Mouse (Mus musculus) granulocyte monocyte progenitor cell, adult 5-6 weeks (primary cell): Measurements from ENCODE around the gene Gm9964. TPM values are rescaled to one million over a fixed set of nuclear protein-coding genes. Genes with fewer than 3 reads are reported as not detected.
"Not testable (repeated sequence)": the region's sequence is repeated elsewhere in the genome, so short reads cannot be mapped to it uniquely, and the experiment has no call there.

Experiments used
- ATAC-seq: replicated peaks from 2 replicates; pipeline ENCODE4 v1.8.0; 2016; ENCODE audit warnings: mild to moderate bottlenecking, moderate TSS enrichment, inconsistent platforms; ENCODE audit not compliant: poor library complexity, severe bottlenecking
- total RNA-seq, 2 experiments: library from RNA; stranded (forward) in 1 of 2; stranded (reverse) in 1 of 2; fragments of 200-712, 200-1000 nt in 1 of 2; fragments of >200 nt in 1 of 2; fragmentation: Nextera tagmentation in 1 of 2; gene quantifications; 2 replicates each; pipeline ENCODE4 v1.2.3; 2014 to 2017

Gm9964 gene
- total RNA-seq (2014; fragmentation: Nextera tagmentation) (not detected in 2 replicates), total RNA-seq (2017) (not detected in 2 replicates)

DNA sequence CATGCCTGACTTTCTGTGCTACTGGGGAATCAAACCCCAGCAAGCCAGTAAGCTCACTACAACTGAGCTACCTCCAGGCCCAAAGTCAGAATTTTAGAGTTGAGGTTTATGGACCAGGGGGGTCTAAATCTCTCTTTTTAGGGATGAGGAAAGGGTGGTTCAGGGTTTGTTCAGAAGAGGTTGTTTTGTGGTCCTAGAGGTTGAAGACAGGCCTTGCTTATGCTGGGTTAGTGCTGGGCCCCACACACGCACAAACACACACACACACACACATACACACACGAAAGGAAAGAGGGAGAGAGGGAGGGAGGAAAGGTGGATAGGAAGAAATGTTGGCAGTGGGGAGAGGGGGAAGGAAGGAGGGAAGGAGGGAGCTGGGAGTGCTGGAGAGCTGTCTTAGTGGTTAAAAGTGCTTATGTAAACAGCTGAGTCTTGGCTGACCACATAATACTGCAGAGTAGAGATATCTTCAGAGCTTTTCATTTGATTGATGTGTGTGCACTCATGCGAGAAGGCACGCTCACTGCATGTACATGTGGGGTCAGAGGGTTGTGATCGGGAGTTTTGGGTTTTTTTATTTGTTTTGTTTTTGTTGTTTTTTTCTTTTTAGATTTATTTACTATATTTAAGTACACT is at the start of gene Gm9964:
TSS of gene Gm9964 (minus strand) at position 51 of the 636 bp plus-strand sequence.
- no peak for ATAC-seq

GRCm38 (mm10) chr11:79339808-79340781 is 43.4 kb upstream of the Gm9964 start:
- ATAC-seq: peak; percentile 21; the same call in 1 of the 2 replicates

- peak; percentile 92 for ATAC-seq
Measured at GRCm38 (mm10) chr11:79339234-79339807, 42.6 kb upstream of the Gm9964 start, which contains the start of gene Nf1. Nf1 (plus strand) TSS chr11:79339693.

GRCm38 (mm10) chr11:79338621-79339020 is 41.9 kb upstream of the Gm9964 start:
- no peak for ATAC-seq

DNA sequence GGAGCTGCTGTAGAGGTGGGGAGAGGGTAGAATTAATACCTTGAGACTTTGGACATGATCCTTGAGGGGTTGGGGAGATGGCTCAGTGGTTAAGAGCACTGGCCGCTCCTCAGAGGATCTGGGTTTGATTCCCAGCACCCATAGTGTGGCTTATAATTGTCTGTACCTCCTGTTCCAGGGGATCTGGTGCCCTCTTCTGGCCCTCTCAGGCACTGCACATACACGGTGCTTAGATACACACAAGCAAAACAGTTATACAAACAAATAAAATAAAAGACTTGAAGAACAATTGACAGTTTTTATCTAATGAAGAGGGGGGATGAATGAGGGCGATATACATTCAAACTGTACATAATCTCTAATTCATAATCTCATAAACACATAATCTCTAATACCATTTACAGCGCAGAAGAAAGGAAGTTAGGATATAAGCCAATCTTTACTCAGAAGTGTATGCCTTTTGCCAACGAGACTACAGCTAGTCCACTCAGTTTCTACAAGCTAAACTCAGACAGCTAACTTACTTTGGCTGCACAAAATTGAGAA is 40.1 kb upstream of the Gm9964 start:
- no peak for ATAC-seq

DNA sequence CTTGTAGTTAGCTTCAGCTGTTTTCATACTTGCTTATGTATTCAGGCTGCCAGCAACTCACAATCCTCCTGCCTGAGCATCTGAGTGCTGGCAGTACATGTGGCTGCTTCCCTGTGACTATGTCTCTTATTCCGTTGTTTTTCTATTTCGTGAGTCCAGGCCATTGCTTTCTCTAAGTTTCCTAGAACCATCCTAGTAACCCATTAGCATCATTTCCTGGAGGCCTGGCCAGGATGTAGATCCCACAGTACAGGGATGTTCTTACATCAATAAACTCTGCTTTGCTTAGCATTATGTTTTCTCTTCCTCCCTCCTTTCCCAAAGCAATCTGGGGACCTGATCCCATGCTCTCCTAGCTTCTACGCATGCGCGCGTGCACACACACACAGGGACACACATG is 38.4 kb upstream of the Gm9964 start:
- ATAC-seq: no peak

GRCm38 (mm10) chr11:79329585-79329984 is 32.9 kb upstream of the Gm9964 start:
- ATAC-seq: no peak

- peak; percentile 68 for ATAC-seq
Measured at GRCm38 (mm10) chr11:79328060-79328459, 31.4 kb upstream of the Gm9964 start.

DNA sequence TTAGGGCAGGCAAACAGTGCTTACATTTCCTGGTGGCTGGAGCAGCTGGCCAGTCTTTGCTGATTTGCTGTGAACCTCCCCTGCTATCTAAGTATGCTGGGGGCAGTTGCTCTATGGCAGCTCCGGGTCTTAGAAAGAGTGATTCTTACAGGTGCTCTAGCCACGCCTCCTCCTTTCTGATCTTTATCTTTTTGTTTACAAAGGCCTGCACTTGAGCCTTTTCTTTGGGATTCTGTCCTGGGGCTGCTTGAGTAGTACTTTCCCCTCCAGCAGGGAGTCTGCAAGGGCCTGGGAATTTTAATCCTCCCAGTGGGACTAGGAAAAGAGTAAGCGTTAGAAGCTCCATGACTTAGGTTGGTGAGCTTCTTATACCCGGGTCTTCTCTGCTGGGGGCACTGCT is 30.4 kb upstream of the Gm9964 start:
- no peak for ATAC-seq

- peak; percentile 30; the same call in 1 of the 2 replicates for ATAC-seq
Measured at GRCm38 (mm10) chr11:79325663-79326062, 29.0 kb upstream of the Gm9964 start.

DNA sequence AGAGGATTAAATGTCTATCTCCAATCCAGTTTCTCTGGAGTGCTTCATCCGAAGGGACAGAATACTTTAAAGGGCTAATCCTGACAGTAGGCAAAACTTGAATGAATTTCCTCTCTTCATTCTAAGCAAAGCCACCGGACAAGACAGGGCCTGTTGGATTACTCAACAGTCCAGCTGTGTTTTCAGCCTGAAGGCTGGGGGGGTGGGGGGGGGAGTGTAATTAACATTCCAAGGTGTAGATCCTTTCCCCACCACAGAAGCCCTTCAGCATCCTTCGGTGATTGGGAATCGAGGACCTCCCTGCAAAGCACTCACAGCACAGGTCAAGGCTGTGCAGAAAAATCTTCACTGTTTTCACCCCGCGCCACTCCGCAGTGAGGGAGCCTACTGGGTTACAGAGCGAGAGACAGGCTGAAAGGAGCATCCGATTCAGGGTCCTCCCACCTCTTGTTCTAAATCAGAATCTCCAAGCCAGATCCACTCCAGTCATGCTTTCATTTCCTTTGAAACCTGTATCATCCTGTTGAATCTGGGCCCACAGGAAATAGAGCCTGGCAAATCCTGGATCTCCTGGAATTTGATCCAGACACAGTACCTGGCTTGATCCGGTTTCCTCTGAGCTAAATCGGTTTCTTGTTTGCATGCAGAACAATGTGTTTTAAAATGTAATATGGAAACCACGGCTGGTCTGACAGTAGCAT is 27.4 kb upstream of the Gm9964 start:
- no peak for ATAC-seq

- ATAC-seq: no peak
Measured at GRCm38 (mm10) chr11:79319807-79320206, 23.1 kb upstream of the Gm9964 start.

GRCm38 (mm10) chr11:79316807-79317345 is 20.2 kb upstream of the Gm9964 start:
- no peak for ATAC-seq

- 0 out of 2 replicates have a peak, but pooled peaks have one; percentile 18 for ATAC-seq
Measured at GRCm38 (mm10) chr11:79310467-79310866, 13.8 kb upstream of the Gm9964 start.

DNA sequence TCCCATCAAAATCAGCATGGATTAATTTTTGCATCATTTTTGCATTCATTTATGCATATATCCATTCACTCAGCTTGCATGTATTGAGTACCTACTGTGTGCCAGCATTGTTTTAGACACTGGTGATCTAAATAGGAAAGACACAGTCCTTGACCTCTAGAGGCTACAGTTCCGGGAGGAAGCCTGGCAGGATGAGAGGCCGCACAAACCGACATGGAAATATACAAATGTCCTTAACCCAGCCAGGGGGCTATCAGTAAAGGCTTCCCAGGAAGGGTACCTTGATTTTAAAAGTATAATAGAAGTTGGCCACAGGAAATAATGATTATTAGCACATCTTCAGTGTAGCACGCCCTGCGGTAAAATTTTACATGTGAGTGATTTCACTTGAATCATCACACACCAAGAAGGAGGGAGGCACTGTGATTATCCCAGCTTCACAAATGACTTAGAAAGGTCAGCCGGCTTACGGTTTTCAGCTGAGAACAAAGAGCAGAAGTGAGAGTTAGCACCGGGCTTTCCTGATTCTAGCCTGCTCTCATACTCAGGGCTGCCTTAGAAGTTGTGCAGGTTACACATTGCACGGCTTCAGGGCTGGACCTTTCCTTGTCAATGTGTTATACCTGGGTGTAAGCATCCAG is 11.0 kb upstream of the Gm9964 start:
- no peak for ATAC-seq

- peak; percentile 74 for ATAC-seq
Measured at GRCm38 (mm10) chr11:79306996-79307395, 10.3 kb upstream of the Gm9964 start.

GRCm38 (mm10) chr11:79306510-79306909 is 9.8 kb upstream of the Gm9964 start:
- peak; percentile 39 for ATAC-seq

- ATAC-seq: peak; percentile 63
Measured at GRCm38 (mm10) chr11:79305697-79306340, 9.1 kb upstream of the Gm9964 start.

DNA sequence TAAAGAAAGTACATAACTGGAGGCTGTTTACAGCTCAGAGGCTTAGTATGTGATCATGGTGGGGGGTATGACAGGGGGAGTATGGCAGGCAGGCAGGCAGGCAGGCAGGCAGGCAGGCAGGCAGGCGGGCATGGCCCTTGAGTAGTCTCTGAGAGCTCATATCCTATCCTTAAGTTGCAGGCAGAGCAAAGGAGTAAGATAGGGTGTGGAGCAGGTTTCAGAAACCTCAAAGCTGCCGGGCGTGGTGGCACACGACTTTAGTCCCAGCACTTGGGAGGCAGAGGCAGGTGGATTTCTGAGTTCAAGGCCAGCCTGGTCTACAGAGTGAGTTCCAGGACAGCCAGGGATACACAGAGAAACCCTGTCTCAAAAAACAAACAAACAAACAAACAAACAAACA is 7.5 kb upstream of the Gm9964 start:
- ATAC-seq: not testable (repeated sequence)
